Mouse (Mus musculus): ENCODE measurements around the gene Msl1.

Gene Msl1

GRCm38 (mm10) chr11:98750351-98751201, 44.7 kb upstream of the Msl1 start:
- H3K4me1 ChIP-seq (replicated peaks; ENCODE audit: low read depth, low read length), result peaks cover 92% of the 10 kb centered on the region
- no peaks in the 10 kb centered on the region for H3K36me3 ChIP-seq (ENCODE audit: insufficient read depth, low read length)
- no peaks in the 10 kb centered on the region for H3K9me3 ChIP-seq (ENCODE audit: low read length)
- peak overlapping the region; percentile 51; the same call in 1 of the 2 replicates for H3K4me3 ChIP-seq (replicated peaks; ENCODE audit: low read length)
- no peak for TF ChIP-seq NANOG (IDR thresholded peaks at IDR 0.05; ENCODE audit: borderline replicate concordance, low read length)
- TF ChIP-seq CTCF (conservative IDR thresholded peaks at IDR 0.05; ENCODE audit: low read length), result no peak
- no peak for TF ChIP-seq POU5F1 (IDR thresholded peaks at IDR 0.05; ENCODE audit: borderline replicate concordance, low read length)
- H3K27me3 ChIP-seq (ENCODE audit: insufficient read depth, low read length), result peaks cover 23% of the 10 kb centered on the region

GRCm38 (mm10) chr11:98751221-98751782, 44.0 kb upstream of the Msl1 start:
- TF ChIP-seq CTCF (conservative IDR thresholded peaks at IDR 0.05; ENCODE audit: low read length) (no peak), POU5F1 (IDR thresholded peaks at IDR 0.05; ENCODE audit: borderline replicate concordance, low read length) (no peak), NANOG (IDR thresholded peaks at IDR 0.05; ENCODE audit: borderline replicate concordance, low read length) (no peak)
- Histone ChIP-seq H3K4me3 (replicated peaks; ENCODE audit: low read length) (no peak overlapping the region), H3K27me3 (ENCODE audit: insufficient read depth, low read length) (peaks cover 23% of the 10 kb centered on the region), H3K36me3 (ENCODE audit: insufficient read depth, low read length) (peaks cover 5% of the 10 kb centered on the region; the same call in 1 of the 2 replicates), H3K9me3 (ENCODE audit: low read length) (no peaks in the 10 kb centered on the region), H3K4me1 (replicated peaks; ENCODE audit: low read depth, low read length) (peaks cover 92% of the 10 kb centered on the region)

GRCm38 (mm10) chr11:98752562-98753140, 42.7 kb upstream of the Msl1 start:
- no peak overlapping the region for H3K4me3 ChIP-seq (replicated peaks; ENCODE audit: low read length)
- peaks cover 5% of the 10 kb centered on the region; the same call in 1 of the 2 replicates for H3K36me3 ChIP-seq (ENCODE audit: insufficient read depth, low read length)
- peaks cover 90% of the 10 kb centered on the region for H3K4me1 ChIP-seq (replicated peaks; ENCODE audit: low read depth, low read length)
- H3K9me3 ChIP-seq (ENCODE audit: low read length), result no peaks in the 10 kb centered on the region
- TF ChIP-seq CTCF (conservative IDR thresholded peaks at IDR 0.05; ENCODE audit: low read length) (no peak), POU5F1 (IDR thresholded peaks at IDR 0.05; ENCODE audit: borderline replicate concordance, low read length) (no peak), NANOG (IDR thresholded peaks at IDR 0.05; ENCODE audit: borderline replicate concordance, low read length) (no peak)
- peaks cover 20% of the 10 kb centered on the region for H3K27me3 ChIP-seq (ENCODE audit: insufficient read depth, low read length)

- TF ChIP-seq CTCF (conservative IDR thresholded peaks at IDR 0.05; ENCODE audit: low read length) (no peak), NANOG (IDR thresholded peaks at IDR 0.05; ENCODE audit: borderline replicate concordance, low read length) (no peak), POU5F1 (IDR thresholded peaks at IDR 0.05; ENCODE audit: borderline replicate concordance, low read length) (no peak)
- Histone ChIP-seq H3K4me1 (replicated peaks; ENCODE audit: low read depth, low read length) (peaks cover 84% of the 10 kb centered on the region), H3K36me3 (ENCODE audit: insufficient read depth, low read length) (peaks cover 5% of the 10 kb centered on the region; the same call in 1 of the 2 replicates), H3K9me3 (ENCODE audit: low read length) (no peaks in the 10 kb centered on the region), H3K27me3 (ENCODE audit: insufficient read depth, low read length) (peaks cover 15% of the 10 kb centered on the region), H3K4me3 (replicated peaks; ENCODE audit: low read length) (no peak overlapping the region)
These were observed 42.1 kb upstream of the Msl1 start for GRCm38 (mm10) chr11:98753264-98753663.

GRCm38 (mm10) chr11:98754151-98754620, 41.1 kb upstream of the Msl1 start:
- H3K4me1 ChIP-seq (replicated peaks; ENCODE audit: low read depth, low read length), result peaks cover 75% of the 10 kb centered on the region
- H3K36me3 ChIP-seq (ENCODE audit: insufficient read depth, low read length), result peaks cover 5% of the 10 kb centered on the region; the same call in 1 of the 2 replicates
- no peaks in the 10 kb centered on the region for H3K9me3 ChIP-seq (ENCODE audit: low read length)
- H3K27me3 ChIP-seq (ENCODE audit: insufficient read depth, low read length), result peaks cover 15% of the 10 kb centered on the region
- TF ChIP-seq CTCF (conservative IDR thresholded peaks at IDR 0.05; ENCODE audit: low read length) (no peak), NANOG (IDR thresholded peaks at IDR 0.05; ENCODE audit: borderline replicate concordance, low read length) (no peak), POU5F1 (IDR thresholded peaks at IDR 0.05; ENCODE audit: borderline replicate concordance, low read length) (no peak)
- peak overlapping the region; percentile 50 for H3K4me3 ChIP-seq (replicated peaks; ENCODE audit: low read length)

- H3K36me3 ChIP-seq (ENCODE audit: insufficient read depth, low read length), result peaks cover 5% of the 10 kb centered on the region; the same call in 1 of the 2 replicates
- no peak for TF ChIP-seq POU5F1 (IDR thresholded peaks at IDR 0.05; ENCODE audit: borderline replicate concordance, low read length)
- TF ChIP-seq CTCF (conservative IDR thresholded peaks at IDR 0.05; ENCODE audit: low read length), result peak; percentile 95
- TF ChIP-seq NANOG (IDR thresholded peaks at IDR 0.05; ENCODE audit: borderline replicate concordance, low read length), result no peak
- no peaks in the 10 kb centered on the region for H3K9me3 ChIP-seq (ENCODE audit: low read length)
- peaks cover 70% of the 10 kb centered on the region for H3K4me1 ChIP-seq (replicated peaks; ENCODE audit: low read depth, low read length)
- H3K27me3 ChIP-seq (ENCODE audit: insufficient read depth, low read length), result peaks cover 14% of the 10 kb centered on the region
- peak overlapping the region; percentile 50 for H3K4me3 ChIP-seq (replicated peaks; ENCODE audit: low read length)
These were observed 40.6 kb upstream of the Msl1 start for GRCm38 (mm10) chr11:98754621-98755181.

GRCm38 (mm10) chr11:98755726-98756380, 39.5 kb upstream of the Msl1 start:
- TF ChIP-seq CTCF (conservative IDR thresholded peaks at IDR 0.05; ENCODE audit: low read length), result no peak
- no peak for TF ChIP-seq POU5F1 (IDR thresholded peaks at IDR 0.05; ENCODE audit: borderline replicate concordance, low read length)
- TF ChIP-seq NANOG (IDR thresholded peaks at IDR 0.05; ENCODE audit: borderline replicate concordance, low read length), result no peak
- no peak overlapping the region for H3K4me3 ChIP-seq (replicated peaks; ENCODE audit: low read length)
- peaks cover 9% of the 10 kb centered on the region; the same call in 1 of the 2 replicates for H3K36me3 ChIP-seq (ENCODE audit: insufficient read depth, low read length)
- peaks cover 58% of the 10 kb centered on the region for H3K4me1 ChIP-seq (replicated peaks; ENCODE audit: low read depth, low read length)
- H3K27me3 ChIP-seq (ENCODE audit: insufficient read depth, low read length), result peaks cover 2% of the 10 kb centered on the region; the same call in 1 of the 2 replicates
- H3K9me3 ChIP-seq (ENCODE audit: low read length), result peaks cover 4% of the 10 kb centered on the region; the same call in 1 of the 2 replicates
